Mouse (Mus musculus): ENCODE measurements at regions not wholly inside any gene's neighbourhood (a gene's known extent, or its start where the extent isn't known, plus 50 kb on each side); places are given as distances from the start of the nearest gene placed in this dataset.
A peak's percentile ranks its signal among the peaks of the same experiment; 100 is the strongest.

DNA sequence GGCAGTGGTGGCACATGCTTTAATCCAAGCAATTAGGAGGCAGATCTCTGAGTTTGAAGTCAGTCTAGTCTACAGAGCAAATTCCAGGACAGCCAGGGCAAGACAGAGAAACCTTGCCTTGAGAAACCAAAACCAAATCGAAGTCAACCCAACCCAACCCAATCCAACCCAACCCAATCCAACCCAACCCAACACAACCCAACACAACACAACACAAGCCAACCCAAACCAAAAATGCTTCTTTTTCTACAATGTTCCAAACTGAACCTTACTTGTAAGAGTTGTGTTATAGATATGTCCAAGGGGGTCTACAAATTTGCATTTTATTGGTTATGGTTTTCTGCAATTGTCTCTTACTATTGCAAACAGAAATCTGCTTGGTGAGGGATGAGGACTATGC lies 52.8 kb upstream of the Chodl start:
- no peak for DNase-seq (ENCODE audit: low spot score)

DNA sequence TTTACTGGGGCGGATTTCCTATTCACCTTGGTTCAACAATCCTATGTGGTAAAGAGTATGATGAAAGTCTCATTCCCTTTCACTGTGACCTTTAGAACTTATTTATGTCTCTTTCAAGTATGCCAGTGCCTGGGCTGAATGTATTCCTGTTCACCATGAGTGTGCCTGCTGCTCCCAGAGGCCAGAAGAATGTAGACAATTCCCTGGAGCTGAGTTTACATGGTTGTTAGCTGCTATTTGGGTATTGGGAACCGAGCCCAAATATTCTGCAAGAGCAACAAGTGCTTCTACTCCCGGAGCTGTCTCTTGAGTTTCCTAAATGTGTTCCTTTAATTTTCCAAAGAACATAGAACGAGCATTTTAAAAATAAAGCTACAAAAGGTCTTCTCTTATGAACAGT lies 71.7 kb upstream of the Chodl start:
- DNase-seq (ENCODE audit: low spot score) = no peak

DNA sequence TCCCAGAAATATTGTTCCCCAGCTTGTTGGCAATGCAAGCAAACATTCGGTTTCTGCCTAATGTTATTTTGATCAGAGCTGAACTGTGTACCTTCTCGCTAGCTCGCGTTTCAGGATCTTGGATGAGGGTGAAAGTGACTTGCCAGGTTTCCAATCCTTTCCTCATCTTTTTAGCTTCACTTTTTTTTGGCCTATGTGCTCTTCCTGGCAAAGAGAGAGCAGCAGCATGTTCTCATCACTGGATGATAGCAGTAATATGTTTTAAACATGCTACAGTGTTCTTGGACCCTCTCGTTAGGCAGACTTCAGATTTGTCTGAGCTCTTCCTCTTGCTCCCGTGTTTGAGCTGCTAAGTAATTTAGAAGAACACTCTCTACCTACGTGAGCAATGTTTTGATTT lies 99.8 kb upstream of the Chodl start:
- no peak for DNase-seq (ENCODE audit: low spot score)

DNA sequence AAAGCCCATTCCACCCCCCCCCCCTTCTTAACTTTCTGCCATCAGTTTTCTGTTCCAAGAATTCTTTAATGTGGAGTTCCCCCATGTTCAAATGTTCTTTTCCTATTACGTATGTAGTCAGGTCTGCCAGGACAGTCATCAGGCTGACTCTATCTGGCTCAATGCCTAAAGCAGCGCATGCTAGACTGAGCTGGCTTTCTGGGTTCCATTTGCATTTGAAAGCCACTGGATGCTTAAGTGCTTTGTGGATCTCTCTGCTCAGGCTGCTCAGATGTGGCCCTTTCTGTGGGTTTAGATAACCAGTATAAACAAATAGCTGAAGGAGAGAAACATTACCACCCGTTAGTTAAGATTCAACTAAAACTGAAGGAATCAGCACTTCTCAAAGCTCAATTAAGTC lies 103.0 kb upstream of the Chodl start:
- no peak for DNase-seq (ENCODE audit: low spot score)

DNA sequence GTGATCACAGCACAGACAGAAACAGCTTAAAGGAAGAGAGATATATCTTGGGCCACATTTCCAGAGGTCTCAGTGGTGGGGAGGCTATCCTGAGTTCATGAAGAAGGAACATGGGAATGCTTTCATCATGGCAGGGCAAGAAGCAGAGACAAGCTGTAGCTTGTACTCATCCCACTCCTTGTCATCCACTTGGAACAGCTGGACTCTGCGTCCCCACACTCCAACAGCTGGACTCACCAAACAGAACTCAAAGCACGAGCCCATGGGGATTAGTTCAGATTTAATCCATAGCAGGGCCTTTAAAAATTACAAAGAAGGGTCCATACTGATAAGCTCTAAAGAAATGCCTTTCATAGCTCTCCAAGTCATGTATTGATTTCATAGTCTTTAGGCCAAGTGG lies 140.7 kb upstream of the Chodl start:
- DNase-seq (ENCODE audit: low spot score) = no peak

DNA sequence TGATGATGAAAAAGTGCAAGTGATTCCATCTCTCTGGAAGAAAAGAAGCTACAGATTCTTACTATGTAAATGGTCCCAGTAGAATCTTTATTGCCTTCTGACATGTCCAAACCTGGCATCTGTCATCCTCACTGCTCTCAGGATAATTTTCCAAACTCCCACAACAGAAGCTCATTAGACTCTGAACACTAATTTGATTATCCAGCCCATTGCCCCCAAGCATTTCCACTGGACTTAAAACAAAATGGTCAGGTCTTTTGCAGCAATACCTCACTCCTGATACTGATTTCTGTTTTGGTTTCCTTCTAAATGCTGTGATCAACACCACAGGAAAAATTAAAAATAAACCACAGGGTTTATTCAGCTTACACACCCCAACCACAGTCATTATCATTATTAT lies 171.5 kb upstream of the Chodl start:
- no peak for DNase-seq (ENCODE audit: low spot score)

DNA sequence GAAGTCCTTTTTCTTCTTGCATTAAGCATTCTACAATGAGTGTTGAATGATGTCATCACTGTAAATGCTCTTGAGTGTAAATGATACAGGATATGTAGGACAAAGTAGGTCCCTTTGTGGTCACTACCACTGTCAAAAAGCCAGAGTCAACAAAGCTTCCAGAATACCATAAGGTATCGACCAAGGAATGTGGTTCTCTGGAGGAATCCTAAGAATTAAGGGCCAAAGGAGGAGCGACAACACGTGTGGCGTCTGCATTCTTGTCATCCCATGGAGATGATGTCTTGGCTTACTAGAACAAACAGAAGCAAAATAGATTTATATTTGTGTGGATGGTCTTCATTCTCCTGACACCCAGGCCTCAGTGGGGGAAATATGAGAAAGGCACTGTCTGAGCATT lies 161.4 kb upstream of the D16Ertd472e start:
- DNase-seq (ENCODE audit: low spot score) = no peak

DNA sequence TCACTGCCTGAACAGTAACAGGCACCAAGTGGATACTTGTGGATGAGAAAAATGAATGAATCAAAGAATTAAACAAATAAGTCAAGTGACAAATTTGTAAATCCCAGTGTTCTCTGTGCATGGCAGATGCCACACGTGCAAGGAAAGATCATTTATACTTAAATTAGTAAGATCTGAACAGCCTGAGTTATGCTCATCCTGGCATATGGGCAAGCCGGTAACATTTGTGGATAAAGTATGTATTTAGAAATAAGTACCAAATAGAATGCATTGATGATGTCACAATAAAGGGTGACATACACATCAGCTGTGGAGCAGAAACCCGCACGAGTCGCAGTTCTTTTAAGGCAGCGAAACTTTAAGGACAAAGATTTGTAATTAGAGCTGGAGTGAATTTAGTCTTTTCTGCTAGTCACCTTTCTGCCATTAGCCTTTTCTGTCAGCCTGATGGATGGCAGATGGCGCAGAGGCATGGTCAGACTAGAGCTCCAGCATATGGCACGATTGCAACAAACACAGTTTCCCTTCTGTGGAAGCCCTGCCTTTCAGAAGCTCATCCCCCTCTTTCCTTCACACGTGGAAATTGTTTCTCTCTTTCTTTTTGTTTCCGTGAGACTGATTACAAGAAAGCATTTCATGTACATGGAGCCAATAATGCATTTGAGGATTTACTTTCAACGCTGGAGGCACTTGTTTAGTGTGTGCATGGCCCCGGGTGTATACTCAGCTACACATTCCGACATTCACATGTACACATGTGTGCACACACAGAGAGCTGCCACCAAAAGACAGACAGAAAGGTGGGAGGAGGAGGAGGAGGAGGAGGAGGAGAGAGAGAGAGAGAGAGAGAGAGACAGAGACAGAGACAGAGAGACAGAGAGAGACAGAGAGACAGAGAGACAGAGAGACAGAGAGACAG lies 154.3 kb upstream of the D16Ertd472e start:
- no peak for DNase-seq (ENCODE audit: low spot score)

DNA sequence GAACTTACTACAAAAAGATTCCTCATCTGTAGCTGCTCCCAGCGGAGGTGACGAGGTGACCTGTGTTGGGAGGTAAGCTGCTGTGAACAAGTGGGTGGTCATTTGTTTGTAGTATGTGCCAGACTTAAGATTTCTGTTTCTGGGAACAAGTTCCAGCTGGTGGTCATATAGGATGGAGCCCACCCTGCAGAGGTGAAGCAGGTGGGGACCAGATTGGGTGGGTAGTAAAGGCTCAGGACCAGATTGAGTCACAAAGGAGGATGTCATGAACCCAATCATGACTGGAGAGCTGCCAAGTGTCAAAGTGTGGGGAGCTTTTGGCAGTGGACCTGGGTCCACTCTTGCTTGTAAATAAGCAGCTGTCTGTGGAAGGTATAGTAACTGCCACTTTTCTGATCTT lies 149.0 kb upstream of the D16Ertd472e start:
- no peak for DNase-seq (ENCODE audit: low spot score)

DNA sequence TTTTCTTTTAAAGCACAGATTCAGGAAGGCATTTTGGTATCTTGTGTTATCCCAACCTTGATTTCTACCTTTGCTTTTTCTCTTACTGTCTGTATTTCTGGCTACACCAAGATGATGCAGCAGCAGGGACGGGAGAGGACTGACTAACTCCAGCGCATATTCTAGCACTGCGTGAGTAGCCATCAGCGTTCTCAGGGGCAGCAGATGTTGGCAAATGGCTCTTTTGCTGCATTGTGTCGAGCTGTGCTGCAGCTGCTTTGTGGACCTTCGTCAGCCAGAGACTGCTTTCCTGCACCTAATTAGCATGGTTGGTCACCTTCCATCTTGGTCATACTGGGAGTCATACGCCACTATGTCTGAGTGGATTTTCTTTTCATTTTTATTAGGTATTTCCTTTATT lies 133.4 kb upstream of the D16Ertd472e start:
- DNase-seq (ENCODE audit: low spot score) = no peak

DNA sequence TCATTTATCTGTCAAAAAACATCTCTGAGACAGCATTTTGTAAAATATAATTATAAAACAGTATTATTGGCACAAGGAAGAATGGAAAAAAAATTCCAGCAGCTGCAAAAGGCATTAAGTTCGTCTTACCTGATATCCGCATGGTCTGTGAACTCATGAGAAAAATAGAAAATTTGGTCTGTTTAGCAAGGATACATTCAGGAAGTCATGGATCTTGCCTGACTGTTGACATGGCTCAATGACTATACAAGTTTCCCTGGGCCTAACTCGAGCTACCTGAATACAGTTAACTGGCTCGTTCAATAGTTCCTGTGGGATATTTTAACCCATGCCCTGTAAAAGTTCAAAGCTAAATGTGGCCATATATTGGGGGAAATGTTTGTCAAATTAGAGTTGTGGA lies 131.1 kb upstream of the D16Ertd472e start:
- no peak for DNase-seq (ENCODE audit: low spot score)

DNA sequence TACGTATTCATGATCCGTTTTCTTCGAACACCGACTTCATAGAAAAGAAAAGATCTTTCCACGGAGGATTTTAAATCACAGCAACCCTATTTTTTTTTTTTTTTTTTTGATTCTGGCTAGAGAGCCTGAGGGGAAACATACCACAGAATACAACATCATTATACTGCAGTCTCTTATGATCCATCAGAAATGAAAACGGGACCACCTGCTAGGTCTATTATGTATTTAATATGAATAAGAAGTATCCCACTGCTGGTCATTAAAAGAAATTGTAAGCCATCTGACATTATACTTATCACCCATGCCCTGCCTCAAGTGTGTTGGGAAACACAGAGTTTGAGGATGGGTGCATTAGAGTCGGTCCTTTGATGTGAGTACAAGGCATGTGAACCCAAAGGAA lies 130.7 kb upstream of the D16Ertd472e start:
- DNase-seq (ENCODE audit: low spot score) = no peak

DNA sequence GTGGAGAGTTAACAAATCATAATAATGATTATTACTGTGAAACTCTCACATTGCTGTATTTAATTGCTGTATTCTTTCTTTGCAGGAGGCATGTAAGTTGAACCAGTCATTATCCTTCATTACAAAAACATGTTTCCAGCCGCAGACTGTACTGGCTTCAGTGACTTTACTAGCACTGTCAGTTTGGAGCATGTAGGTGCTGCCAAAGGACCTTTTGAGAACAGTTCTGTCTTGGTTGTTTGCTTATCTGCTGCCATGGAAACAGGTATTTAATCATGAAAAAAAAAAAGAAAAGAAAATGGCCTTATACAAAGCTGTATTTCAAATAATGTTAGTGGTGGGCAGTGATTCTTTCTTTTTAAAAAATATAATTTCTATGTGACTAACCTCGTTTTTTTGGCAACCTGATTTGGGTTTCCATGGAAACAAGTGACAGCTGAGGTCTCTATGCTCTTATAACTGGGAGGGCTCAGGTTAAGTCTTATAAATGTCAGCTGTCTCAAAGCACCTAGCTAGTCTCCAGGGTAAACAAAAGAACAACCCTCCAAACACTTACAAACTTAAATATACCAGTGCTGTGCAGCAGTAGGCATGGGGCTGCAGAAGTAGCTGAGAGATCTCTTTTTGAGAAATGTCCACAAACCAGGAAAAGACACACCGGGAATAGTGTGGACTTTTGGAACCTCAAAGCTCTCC lies 121.2 kb upstream of the D16Ertd472e start:
- DNase-seq (ENCODE audit: low spot score) = no peak

DNA sequence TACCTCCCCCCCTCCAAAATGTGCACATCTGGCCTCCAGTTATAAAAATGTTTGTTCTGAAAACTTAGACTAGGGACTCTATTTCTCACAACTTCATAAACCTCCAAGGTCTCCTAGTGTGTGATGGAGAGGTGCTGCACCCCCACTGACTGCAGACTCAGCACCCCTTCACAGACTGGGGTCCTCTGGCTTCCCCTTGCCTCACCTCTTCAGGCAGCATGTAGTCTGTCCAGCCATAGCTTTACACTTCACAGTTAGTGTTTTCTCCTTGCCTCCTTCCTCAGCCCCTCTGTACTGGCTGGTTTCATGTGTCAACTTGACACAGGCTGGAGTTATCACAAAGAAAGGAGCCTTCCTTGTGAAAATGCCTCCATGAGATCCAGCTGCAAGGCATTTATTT lies 111.7 kb upstream of the D16Ertd472e start:
- DNase-seq (ENCODE audit: low spot score) = no peak

DNA sequence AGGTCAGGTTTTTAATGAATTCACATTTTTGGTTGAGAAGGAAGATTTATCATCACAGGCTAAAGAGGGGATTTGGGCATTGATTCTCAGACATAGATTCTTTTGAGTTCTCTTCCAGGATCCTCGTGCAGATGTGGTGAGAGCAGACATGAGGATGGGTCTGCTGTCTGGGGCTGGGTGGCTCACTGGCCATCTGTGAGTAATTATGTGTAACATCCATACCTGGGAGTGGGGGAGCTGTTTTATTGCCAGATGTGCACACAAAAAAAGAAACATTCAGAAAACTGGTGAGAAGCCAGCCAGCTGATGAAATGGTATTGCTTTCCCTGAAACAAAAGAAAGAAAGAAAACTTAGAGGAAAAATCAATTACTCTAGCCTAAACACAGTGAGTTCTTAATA lies 108.7 kb upstream of the D16Ertd472e start:
- DNase-seq (ENCODE audit: low spot score) = no peak

DNA sequence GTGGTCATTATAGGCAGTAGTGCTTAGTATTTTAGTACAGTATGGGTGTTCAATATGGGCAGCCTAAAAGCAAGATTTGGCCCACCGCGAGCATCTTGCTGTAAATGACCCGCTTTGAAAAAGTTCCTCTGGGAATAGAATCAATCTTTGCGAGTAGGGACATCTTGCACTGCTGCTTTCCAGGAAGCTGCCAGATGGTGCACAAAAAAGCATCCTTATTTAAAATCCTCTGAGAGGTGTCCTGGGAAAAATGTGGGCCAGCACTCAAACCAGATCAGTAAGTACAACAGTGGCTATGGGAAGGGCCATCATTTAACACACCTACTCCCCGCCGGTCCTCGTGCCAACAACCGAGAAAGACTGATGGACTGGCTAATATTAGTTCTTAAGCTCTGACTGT lies 107.5 kb upstream of the D16Ertd472e start:
- DNase-seq (ENCODE audit: low spot score) = no peak

DNA sequence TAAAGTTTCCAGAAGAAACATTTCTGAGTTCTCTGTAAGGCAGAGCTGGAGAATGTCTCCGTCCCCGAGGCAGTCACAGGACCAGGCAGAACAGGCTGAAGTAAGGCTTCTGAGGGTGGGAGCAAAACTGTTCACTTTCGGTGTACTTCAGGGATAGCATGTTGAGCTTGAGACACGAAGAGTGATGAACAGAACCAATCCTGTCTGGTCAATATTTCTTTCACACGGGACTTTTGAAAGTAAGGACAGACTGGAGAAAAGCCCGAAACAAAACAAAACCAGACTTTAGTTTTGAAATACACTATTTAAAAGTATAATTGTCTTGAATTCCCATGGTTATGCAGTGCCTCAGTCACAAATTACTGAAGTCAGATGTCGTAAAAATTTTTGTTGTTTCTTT lies 84.6 kb upstream of the D16Ertd472e start:
- no peak for DNase-seq (ENCODE audit: low spot score)

DNA sequence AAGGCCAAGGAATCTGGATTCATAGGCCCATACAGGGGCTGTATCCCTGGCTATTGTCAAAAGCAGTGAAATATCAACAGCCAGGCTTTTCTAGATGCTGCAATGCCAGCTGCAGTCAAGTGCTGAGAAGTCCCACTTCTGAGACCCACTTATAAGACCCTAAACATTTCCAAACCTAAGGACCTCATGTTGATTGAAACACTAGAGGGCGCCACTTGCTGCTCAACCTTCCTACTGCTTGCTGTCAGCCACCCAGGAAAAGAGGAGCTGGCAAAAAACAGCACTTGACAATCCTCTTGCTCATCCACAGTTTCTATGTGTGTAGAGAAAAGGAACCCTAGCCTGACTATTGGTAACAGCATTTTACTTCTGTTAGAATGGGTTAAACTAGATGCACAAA lies 68.2 kb upstream of the D16Ertd472e start:
- DNase-seq (ENCODE audit: low spot score) = no peak

DNA sequence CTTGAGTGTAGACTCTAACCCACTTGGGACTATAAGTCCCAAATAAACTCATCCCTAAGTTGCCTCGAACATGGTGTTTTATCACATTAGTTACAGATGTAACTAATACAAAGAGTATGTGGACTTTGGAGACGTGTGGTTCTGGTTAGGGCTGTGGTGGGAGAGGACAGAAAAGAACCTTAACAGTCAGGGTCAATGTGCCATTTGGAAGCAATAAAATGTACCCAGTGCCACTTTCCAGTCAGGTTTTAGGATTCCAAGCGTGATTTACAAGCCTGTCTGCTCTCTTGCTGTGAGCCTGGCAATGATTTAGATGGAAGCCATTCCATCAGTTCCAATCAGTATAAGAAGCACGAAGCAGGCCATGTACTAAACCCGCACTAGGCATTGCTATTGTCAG lies 65.2 kb upstream of the D16Ertd472e start:
- DNase-seq (ENCODE audit: low spot score) = no peak

DNA sequence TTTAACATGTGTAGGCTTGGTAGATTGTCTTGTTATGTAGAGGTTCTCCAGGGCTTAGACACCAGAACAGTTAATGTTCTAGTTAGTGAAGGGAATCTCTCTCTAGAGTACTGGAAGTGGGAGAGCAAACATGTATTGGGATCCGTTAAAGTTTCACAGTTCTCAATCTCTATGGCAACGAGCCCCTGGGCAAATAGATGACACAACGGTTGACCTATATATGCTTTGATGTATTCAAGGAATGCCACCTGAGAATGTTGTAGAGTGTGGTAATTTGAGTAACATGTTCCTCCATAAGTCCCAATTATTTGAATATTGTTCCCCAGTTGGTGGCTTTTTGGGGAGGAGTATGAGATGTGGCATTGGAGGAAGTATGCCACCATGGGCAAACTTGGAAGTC lies 64.7 kb upstream of the D16Ertd472e start:
- DNase-seq (ENCODE audit: low spot score) = no peak

DNA sequence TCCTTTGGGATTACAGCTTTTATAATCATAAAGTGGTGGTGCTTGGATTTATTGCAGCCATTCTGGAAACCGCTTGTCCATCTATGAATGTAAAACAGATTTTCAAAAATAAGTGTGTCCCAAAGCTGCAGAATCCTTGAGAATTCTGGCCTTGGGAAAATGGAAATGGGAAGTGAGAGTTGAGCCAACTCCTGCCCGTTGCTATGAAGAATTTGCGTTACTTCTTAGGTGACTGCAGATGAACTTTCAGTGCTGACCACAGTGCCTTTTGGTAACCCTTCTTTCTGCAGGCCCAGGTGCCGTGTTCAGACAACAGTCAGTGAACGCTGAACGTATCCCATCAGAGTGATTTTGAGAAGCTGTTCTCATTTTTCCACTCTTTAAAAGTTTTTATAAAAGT lies 60.9 kb upstream of the D16Ertd472e start:
- DNase-seq (ENCODE audit: low spot score) = no peak

DNA sequence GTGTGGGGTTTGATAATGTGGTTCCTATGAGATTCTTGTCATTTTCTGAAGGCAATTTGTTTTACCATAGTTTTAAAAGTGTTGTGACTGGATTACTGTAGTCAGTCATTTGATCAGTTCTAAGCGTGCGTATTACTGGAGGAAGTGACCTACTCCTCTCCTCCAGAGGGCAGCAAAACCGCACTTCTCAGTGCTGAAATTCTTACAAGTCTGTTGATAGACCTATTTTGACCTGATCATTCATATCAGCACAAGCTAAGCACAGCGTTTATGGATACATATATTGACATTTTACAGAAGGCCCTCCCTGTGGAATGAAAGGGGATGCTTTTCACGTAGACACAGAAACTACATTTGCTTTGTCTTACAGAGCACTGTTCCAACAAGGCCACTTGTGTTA lies 60.5 kb upstream of the D16Ertd472e start:
- no peak for DNase-seq (ENCODE audit: low spot score)

DNA sequence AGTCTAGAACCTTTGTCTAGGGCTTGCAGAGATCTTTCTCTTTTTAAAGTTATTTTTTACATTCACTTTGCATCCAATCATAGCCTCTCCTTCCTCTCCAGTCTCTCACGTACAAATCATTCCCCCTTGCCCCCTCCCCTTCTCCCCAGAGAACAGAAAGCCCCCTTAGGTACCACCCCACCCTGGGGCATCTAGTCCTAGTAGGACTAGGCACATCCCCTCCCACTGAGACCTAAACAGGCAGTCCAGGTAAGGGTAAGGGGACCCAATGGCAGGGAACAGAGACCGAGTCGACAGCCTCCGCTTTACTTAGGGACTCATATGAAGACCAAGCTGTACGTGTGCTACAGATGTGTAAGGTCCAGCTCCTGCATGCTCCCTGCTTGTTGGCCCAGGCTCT lies 59.3 kb upstream of the D16Ertd472e start:
- no peak for DNase-seq (ENCODE audit: low spot score)

DNA sequence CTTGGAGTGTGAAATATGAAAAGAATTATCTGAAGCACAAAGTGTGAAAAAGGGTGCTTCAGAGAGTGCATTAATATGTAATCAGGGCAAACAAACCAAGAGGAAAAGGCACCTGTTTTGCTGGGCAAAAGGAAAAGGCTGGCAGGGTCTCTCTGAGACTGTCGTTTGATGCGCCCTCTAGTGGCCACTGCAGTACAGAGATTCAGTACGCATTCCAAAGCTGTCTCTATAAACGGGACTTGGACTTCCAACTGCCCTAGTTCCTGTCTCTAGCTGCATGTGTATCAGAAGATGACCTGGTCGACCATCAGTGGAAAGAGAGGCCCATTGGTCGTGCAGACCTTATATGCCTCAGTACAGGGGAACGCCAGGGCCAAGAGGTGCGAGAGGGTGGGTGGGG lies 58.7 kb upstream of the D16Ertd472e start:
- DNase-seq (ENCODE audit: low spot score) = peak; percentile 5
